Mouse (Mus musculus): ENCODE results near the gene Spic.
"Not testable (repeated sequence)": the region's sequence is repeated elsewhere in the genome, so short reads cannot be mapped to it uniquely, and the experiment has no call there.

The Spic gene

DNA sequence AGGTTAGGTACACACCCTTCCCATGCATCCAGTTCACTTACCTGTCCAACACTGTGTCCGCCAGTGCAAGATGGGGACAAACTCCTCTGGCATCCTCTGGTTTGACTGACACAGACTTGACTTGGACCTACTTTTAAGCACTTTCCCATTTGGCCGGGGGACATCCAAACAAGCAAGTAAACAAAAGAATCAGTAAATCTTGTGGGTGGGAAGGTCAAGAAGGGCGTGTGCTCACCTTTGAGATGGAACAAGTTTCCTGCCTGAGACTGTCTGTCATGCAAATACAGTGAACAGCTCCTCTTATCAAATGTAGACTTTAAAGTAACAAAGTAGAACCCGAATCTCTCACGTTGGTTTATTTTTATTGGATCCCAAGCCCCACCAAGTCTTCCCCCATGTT lies at the start of gene Spic:
Gene Spic (minus strand): TSS at position 91 of the 400 bp plus-strand sequence.
- DNase-seq: no peak

DNA sequence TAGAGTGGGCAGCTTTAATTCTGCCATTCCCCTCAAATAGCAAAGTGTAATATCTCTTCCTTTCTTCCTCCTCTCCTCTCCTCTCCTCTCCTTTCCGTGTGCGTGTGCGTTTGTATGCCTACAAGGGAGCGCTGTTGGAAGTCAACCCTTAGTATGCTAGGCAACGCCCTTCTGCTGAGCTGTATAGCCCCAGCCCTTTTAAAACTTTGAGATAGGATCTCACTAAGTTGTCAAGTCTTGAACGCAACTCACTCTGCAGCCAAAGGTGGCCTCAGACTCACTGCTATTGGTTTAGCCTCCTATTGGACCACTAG lies 47.5 kb upstream of the Spic start:
- DNase-seq: no peak

DNA sequence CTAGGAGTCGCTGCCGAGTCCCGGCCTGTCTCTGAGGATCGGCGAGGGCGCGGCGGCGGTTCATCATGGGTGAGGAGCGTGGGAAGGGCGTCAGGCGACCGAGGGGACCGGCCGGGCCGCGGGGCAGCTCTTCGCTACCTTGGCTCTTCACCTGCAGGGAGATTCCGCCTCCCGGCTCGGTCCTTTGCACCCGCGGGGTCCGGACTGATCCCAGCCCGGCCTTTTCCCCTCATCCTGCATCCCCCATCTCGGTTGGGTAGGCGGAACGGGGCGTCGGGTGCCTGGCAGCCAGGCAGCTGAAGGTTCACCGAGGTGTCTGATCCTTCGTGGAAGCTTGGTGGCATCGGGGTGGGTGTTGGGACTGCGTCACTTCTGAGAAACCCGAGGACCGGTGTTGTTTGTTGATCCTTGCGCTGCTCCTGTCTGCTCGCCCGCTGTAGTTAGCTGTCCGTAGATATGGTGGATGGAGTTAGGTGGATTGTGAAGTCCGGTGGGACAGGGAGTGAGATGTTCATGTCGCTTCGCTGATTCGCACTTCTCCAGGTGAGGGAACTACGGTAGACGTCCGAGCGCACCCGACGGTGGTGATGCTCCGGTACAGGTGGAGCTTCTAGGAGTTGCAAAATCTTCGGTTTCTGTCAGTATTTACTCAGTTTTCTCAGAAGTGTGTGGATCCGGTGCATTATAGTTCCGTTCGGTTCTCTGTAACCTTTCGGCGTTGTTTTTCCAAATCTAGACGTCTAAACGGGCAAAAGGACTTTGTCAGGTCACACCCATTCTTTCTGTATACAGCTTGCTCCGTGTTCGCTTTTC lies 46.9 kb upstream of the Spic start:
- DNase-seq: no peak

DNA sequence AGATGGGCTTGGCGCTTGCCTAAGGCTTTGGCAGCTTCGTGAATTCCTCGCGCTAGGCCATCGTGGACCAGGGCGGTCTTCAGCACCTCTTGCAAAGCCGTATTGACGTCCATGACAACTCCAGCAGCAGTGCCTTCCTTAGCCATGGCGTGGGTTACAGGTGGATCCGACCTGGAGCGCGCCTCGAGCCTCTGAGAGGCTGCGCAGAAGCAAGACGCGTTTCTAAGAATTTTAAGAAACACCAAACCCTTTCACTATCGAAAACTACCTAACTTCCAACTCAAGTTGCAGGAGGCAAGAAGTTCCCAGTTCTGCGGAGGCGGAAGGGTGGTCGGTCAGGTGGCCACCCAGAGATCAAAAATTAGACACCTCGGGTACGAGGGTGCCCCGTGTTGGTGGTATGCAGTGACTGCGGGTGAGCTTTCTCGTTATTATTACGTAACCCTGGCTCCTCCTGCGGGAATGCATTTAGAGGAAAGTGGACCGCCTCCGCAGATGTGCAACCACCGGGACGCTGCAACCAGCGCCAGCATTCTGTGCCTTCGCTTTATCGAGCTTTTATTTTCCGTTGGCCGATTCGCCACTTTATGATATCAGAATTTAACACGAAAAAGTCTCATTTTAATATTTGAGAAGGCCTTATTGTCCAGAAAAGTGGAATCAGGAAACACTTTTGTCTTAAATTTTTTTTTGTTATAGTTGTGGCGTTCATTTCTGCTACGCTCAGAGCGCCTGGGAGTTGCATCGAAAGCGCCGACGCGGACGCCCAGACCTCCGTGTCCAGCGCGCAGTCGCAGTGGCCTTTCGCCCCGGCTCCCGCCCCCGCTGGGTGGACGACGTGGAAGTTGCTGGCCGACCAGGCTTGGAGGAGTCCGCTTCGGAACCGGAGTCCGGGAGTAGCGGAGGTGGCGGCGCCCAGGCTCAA lies 46.0 kb upstream of the Spic start, which contains the start of gene Arl1:
Gene Arl1 (plus strand): TSS at position 288 of the 925 bp plus-strand sequence.
- peak; percentile 93 for DNase-seq

DNA sequence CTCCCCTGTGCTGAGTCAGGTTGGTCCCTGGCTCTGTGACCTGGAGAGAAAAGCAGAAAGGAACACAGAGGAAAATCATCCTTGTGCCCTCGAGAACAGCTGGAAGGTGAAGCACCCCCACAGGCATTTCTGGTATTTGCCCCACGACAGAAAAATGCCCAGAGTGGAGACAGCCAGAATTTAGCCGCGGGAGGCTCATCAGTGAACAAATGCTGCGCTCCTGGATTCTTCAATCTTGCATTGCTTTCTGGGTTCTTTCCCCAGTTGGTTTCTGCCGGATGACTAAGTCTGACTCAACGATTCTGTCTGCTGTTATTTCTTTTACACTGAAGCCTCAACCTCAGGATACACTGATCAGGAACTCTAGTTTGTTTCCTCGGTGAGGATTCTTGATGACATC lies 43.4 kb upstream of the Spic start:
- no peak for DNase-seq

DNA sequence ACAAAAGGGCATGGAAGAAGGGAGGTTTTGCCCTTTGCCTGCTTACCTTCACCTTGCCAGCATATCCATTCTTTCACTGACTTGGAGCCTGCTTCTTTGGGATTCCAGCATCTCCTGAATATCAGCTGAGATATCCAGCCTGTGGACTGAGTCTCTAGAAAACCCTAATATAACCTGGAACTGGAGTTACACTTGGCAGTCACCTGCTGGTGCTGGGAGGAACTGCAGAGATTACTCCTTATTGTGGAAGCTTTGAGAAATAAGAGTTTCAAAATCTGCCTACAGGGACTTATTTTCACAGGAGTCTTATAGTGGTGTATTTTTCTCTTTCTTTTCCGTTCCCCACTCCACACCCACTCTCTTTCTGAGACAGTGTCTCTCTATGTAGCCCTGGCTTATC lies 42.3 kb upstream of the Spic start:
- DNase-seq: no peak

DNA sequence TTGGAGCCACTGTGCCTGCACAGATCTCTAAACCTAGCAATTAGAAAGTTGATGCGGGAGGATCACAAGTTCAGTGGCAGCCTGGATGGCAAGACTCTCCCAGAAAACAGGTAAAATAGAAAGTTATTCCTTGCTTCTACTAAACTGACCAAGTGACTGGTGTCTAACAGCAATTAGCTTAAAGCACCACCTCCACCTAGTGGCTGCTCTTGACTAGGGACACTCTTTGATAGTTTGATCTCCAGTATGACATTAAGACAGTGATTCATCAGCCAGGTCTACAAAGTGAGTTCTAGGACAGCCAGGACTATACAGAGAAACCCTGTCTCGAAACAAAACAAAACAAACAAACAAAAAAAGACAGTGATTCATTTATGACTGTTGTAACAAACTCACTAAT lies 40.5 kb upstream of the Spic start:
- no peak for DNase-seq

DNA sequence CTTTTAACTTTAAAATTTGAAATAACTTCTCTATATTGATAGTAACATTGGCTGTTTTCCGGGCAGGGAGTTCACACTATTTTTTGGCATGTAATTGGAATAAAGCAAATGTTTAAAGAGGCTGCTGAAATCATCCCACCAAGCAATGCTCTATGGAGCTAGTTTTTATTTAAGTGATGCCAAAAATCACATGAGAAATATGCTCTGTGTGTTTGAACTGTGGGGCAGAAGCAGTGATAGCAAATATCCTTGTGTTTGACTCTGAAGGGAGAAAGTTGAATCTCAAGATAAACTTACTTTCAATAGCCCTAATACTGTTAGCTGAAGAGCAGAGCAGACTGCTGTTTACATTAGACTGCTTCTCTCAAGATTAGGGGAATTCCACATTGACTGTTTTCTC lies 34.8 kb upstream of the Spic start:
- DNase-seq: no peak

DNA sequence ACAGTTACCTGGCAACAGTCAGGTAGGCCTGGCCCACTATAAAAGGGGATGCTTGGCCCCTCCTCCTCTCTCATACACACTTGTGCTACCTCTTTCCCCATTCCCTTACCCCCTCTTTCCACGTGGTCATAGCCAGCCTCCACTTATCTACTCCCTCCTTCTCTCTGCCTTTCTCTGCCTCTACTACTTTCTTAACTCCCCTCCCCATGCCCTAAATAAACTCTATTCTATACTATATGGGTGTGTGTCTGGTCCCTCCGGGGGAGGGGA lies 32.9 kb upstream of the Spic start:
- no peak for DNase-seq

DNA sequence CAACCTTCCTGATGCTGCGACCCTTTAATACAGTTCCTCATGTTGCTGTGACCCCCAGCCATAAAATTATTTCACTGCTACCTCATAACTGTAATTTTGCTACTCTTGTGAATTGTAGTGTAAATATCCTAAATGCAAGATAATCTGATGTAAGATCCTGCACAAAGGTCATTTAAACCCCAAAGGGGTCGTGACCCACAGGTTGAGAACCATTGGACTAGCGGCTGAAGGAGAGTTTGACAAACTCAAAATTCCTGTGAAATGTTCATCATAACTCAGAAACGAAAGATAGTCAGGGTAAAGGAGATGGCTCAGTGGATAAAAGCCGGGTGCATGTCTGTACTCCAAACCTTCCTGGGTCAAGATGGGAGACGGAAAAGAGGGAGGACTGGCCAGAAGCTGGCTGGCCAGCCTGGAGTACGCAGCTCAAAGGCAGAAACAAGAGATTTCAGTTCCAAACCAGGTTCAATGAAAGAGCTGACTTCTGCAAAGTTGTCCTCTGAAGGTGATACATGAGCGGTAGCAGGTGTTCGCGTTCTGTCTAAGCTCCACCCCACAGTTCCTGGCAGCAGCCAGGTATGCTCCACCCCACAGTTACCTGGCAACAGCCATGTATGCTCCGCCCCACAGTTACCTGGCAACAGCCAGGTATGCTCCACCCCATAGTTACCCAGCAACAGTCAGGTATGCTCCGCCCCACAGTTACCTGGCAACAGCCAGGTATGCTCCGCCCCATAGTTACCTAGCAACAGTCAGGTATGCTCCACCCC lies 32.4 kb upstream of the Spic start:
- DNase-seq: no peak

DNA sequence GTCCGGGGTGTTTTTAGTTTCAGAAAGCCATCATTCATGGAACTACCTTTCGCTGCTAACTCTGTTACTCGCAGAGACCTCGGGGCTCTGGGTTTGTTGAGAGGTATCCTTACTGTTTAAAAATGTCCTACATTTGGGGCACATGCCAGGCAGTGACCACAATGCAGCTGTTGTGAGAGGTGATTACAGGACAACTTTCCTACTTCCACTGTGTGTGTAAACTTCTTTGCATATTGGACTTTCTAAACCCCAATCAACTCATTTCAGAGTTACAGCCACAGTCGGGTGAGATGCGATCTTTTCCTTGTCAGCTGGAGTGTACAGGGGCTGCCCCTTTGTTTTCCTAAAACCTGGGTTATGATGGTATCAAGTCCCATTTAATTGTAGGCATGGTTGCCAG lies 30.8 kb upstream of the Spic start:
- DNase-seq: no peak

DNA sequence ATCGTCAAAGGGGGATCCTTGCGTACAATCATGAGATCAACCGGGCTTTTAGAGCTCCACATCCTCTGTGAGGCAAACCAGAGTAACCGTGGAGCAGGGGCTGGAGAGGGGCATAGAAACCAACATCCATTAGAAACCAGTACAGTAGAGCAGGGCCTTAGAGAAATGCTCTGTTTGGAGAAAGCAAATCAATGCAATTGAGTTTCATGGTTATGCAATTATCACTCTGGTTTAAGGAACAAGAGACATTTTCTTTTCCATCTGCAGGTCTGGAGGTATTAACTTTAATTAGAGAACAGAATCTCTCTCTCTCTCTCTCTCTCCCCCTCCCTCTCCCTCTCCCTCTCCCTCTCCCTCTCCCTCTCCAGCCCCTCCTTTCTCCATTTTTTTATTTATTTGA lies 29.9 kb upstream of the Spic start:
- DNase-seq: no peak

DNA sequence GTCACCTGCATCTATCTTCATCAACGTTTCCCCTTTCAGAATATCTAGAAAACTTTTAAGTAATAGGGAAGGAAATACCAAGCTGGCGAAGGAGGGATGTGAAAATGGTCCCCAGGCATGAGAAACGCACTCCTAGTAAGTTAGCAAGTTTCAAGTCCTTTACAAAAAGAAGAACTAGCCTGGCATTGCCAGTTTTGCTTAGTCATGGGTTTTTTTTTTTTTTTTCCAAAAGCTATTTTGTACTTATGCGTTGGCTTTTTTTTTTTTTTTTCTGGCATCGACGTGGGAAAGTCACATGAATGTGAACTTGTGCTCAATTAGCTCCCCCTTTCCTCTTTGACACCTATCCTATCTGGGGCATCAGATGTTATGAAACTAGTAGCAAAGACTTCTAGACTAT lies 27.5 kb upstream of the Spic start:
- no peak for DNase-seq

DNA sequence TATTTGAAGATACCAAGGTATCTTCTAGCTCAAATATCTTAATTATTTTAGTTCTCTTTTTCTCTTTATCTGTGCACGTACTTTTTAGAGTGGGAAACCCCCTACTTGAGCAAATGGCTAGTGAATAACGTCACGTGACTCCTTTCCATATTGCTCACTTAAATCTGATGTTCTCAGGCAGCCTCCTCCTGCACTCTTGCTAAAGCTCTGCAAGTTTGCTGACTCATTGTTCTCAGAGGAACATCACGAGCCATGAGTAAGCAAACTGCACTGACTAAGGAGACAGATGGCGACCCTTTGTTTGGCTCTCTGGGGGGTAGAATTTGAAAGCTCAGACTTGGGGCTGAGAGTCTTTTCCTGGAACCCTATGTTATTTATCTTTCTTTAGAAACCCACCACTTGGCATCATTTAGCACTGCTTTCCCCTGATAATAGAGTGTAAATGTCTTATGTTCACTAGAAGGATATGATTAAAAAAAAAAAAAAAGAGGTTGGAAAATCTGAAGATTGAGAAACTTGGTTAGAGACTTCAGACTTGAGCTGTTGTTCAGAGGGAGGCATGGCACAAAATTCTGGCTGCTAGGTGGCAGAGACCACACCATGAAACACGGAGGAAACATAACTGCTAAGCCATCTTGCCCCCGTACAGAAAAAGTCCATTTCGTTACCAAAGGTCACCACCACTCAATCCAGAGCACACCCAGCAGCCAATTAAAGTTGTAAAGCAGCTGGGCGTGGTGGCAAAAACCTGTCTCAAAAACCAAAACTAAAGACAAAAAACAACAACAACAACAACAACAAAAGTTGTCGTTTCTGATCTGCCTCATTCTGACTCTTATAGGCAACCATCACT lies 24.1 kb upstream of the Spic start:
- DNase-seq: no peak

DNA sequence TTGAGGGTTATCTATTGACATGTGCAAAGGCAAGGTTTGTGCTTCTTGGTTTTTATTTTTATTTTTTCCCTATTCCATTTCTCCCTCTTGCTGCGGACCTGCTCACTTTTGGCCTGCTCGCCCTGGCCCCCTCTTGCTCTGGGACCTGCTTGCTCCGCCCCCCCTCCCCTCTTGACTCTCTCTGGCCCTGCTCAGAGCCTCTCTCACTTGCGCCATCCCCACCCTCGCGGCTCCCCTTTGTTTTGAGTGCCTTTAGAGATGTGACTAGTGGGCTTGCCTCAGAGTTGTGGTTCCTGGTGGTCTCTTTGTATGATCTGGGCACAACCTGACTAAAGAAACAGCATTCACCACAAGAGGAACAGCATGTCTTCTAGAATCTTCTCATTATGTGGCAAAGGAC lies 16.1 kb upstream of the Spic start:
- no peak for DNase-seq

DNA sequence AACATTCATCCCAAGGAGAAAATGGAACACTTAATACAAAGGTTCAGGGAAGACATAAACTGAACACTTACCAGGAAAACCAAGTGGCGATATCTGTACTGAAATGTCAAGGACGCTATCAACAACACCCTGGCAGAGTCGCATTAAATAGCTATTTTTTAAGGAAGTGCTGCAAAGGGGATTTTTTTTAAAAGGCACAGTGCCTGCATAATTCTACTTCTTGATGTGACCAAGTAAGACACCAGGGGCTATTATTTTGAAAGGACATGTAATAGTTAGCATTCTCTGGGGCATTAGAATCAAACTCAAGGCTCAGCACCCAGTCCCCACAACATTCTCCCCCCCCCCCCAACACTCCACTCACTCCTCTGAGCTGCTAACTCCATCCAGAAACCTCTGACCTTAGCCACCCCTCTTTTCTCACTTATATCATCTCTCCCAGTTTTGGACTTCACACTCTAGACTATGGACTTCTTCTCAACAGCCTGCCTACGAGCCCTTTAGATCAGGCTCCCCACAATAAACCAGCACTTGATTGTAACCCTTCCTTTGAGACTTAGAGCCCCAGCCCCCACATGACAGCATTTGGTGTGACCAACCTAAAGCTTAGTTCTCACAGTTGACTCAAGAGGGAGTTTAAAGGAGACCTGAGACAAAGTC lies 1.8 kb downstream of the Spic start:
- no peak for DNase-seq

DNA sequence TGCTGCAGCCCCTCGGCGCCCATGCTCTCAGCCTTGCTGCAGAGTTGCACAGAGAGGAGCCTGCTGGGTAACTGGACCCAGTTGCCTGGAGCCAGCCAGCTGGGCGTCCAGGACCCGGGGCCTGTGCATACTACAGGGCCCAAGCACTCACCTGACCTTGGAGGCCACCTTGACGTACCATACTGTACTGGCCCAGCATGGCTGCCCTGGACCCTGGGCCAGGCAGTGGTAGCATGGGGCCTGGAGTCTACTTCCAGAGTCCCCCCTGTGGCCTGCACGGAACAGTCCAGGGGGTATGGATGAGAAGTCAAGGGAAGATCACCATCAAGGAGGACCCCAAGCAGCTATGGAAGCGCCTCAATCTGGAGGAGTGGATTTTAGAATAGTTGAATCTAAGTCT lies 12.0 kb downstream of the Spic start:
- DNase-seq: no peak

DNA sequence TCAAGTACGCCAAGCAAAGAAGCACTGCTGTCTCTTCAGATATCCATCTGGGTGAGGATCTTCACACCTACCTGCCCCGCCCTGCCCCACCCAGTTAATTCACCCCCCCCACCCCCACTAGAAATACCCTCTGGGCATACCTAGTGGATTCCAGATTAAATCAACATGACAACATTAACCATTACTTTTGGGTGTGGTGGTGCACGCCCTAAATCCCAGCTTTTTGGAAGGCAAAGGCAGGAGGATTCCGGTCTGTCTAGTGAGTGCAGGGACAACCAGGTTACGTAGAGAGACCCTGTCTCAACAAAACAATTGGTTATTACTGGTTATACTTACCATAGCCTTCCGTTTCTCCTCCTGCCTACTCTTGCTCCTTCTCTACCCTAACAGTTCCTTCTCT lies 12.7 kb downstream of the Spic start:
- DNase-seq: no peak

DNA sequence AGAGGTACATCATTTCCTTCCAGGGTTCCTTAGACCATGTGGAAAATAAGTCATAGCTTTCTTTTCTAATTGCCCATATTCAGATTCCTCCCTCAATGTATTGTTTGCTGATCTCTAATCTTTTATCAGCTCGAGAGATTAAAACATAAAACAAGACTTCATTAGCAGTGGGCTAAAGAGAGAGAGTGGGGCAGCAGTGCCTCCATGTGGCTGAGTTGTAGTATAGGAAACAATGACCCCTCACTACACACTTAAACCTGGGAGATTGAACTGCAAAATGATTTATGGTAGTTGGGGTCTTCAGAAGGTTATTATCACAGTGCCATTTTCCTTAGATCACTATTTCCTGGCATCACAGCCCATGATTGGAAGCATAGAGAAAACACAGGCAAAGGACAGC lies 15.1 kb downstream of the Spic start:
- DNase-seq: no peak

DNA sequence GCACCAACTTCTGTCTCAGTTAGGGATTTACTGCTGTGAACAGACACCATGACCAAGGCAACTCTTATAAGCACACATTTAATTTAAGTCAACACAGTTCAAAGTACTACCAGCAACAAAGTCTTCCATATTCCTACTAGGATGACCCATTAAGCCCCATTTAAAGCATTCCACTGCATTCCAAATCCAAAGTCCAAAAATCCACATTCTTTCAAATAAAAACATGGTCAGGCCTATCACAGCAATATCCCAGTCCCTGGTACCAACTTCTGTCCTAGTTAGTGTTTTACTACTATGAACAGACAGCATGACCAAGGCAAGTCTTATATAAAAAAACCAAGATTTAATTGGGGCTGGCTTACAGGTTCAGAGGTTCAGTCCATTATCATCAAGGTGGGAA lies 21.0 kb downstream of the Spic start:
- DNase-seq: not testable (repeated sequence)

DNA sequence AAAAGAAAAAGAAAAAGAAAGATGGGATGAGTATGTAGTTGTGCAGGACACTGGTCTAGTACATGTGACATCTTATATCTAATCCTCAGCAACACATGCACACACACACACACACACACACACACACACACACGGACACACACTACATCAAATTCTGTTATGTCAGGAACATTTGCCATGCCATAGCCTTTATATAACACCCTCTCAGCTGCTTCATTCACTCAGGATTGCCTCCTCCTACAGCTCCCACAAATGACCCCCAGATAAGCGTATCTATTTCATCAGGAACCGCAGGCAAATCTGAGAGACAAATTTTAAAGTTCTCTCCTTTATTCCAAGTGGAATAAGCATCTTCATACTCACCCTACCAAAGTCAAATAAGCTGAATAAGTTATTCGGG lies 25.9 kb downstream of the Spic start:
- DNase-seq: no peak

DNA sequence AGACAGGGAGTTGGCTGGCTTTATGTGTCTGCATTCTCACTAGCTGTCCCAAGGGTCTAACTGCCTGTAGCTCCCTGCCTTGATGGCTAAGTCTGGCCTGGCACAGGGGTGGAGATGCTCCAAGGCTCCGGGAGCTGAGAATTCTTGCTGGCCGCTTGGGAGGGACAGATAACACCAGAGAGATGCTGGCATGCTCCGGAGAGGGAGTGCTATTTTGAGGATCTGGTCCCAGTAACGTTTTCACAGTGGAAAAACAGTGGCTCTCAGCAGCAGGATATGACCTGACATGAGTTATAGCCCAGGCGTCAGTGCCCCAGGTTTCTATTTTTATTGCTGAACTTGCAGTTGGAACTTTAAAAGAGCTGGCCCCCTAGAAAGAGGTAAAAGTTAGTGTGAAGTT lies 39.4 kb downstream of the Spic start:
- DNase-seq: no peak

Data from cerebellum, adult 8-10 months (tissue).